Mouse (Mus musculus) liver, postnatal 0 days (tissue): ENCODE data around the gene Ovch2. TPM values are rescaled to one million over a fixed set of nuclear protein-coding genes. Genes with fewer than 3 reads are reported as not detected.
A peak's percentile ranks its signal among the peaks of the same experiment; 100 is the strongest.

Source experiments
- ATAC-seq: fragments of 200-750 bp; cut with Nextera tagmentation; 2 replicates; pipeline ENCODE4 v1.8.0; 2017; ENCODE audit warnings: mild to moderate bottlenecking, moderate library complexity
- DNase-seq: peaks from one replicate; pipeline ENCODE4 v3.0.0-alpha.2; 2016
- H3K27ac ChIP-seq: fragments of 300-500 bp; sonication (generic); 2 replicates; pipeline ENCODE4 v1.5.1; 2014; ENCODE audit warnings: antibody characterized with exemption, moderate library complexity, mild to moderate bottlenecking, low read depth
- H3K27me3 ChIP-seq: fragments of 300-500 bp; sonication (generic); 2 replicates; pipeline ENCODE4 v1.6.1; 2014; ENCODE audit warnings: low read length, control low read depth, mixed read lengths; ENCODE audit not compliant: insufficient read depth
- H3K36me3 ChIP-seq: fragments of 300-500 bp; sonication (generic); replicated peaks from 2 replicates; pipeline ENCODE4 v1.6.1; 2014; ENCODE audit warnings: mild to moderate bottlenecking, control low read depth, low read length, moderate library complexity, mixed read lengths; ENCODE audit not compliant: insufficient read depth
- H3K4me1 ChIP-seq: fragments of 300-500 bp; sonication (generic); 2 replicates; pipeline ENCODE4 v1.6.1; 2014; ENCODE audit warnings: antibody characterized with exemption, mild to moderate bottlenecking, control low read depth; ENCODE audit not compliant: insufficient read depth
- H3K4me2 ChIP-seq: fragments of 300-500 bp; sonication (generic); 2 replicates; pipeline ENCODE4 v1.6.1; 2014; ENCODE audit warnings: low read depth, mild to moderate bottlenecking, low read length, moderate library complexity, mixed read lengths
- H3K4me3 ChIP-seq: fragments of 300-500 bp; sonication (generic); 2 replicates; pipeline ENCODE4 v1.5.1; 2014; ENCODE audit warnings: low read depth, low read length
- H3K9ac ChIP-seq: fragments of 300-500 bp; sonication (generic); replicated peaks from 2 replicates; pipeline ENCODE4 v1.6.1; 2014; ENCODE audit warnings: mild to moderate bottlenecking, moderate library complexity
- H3K9me3 ChIP-seq: fragments of 300-500 bp; sonication (generic); 2 replicates; pipeline ENCODE4 v1.6.1; 2016; ENCODE audit warnings: mild to moderate bottlenecking, control low read depth, low read length, mixed read lengths
- CTCF ChIP-seq: sonication (generic); IDR thresholded peaks from 2 replicates; pipeline ENCODE4 v1.5.1; 2016; ENCODE audit warnings: antibody characterized with exemption, low read depth
- EP300 ChIP-seq: IDR thresholded peaks from 2 replicates; pipeline ENCODE4 v1.6.1; 2016; ENCODE audit warnings: antibody characterized with exemption, low read depth, mild to moderate bottlenecking
- WGBS: fragments of 180-500 bp; shearing (Covaris S2); extraction: QIAGEN DNeasy Blood & Tissue Kit; methylation state at CpG from one replicate; pipeline ENCODE4 v1.1.7; 2014; ENCODE audit not compliant: insufficient replicate concordance; 5-methylcytosine and 5-hydroxymethylcytosine counted together
- polyA plus RNA-seq: library from polyadenylated mRNA; unstranded; fragments of >200 nt; fragmentation: Nextera tagmentation; extraction: Ambion mirVana; gene quantifications from 2 replicates; pipeline ENCODE4 v1.2.1, GENCODE M21; 2015

The Ovch2 gene
- polyA plus RNA-seq, 1 experiment from 2014 or later, result not detected

- DNase-seq, result no peak
- no peaks in the 10 kb centered on the region for H3K4me1 ChIP-seq
- no peaks in the 10 kb centered on the region for H3K27me3 ChIP-seq
- H3K36me3 ChIP-seq, result peaks cover 13% of the 10 kb centered on the region
- no peak overlapping the region for H3K27ac ChIP-seq
- TF ChIP-seq CTCF, result peak; percentile 20; the same call in 1 of the 2 replicates
- TF ChIP-seq EP300, result no peak
- no peak overlapping the region for H3K9ac ChIP-seq
- H3K4me3 ChIP-seq, result no peak overlapping the region
- no peak overlapping the region for H3K4me2 ChIP-seq
- H3K9me3 ChIP-seq, result no peaks in the 10 kb centered on the region
- 49% methylated on average over 2 of the region's 2 CpGs for WGBS
- ATAC-seq, result no peak
These were observed 67.8 kb downstream of the Ovch2 start for GRCm38 (mm10) chr7:107733162-107733561.

Other genes starting within 250 kb of the Ovch2 start
- 1.5 and 1.6 TPM in 2 replicates for gene Olfml1, start 233.8 kb downstream of the Ovch2 start, polyA plus RNA-seq
- gene Ppfibp2, start 206.0 kb downstream of the Ovch2 start, polyA plus RNA-seq, result 7.7 and 8.3 TPM in 2 replicates
- 0.08 TPM in 1 of 2 replicates, not detected in the other for gene 5330417H12Rik, start 176.0 kb downstream of the Ovch2 start, polyA plus RNA-seq
- 0.11 and 0.12 TPM in 2 replicates for gene Cyb5r2, start 43.2 kb downstream of the Ovch2 start, polyA plus RNA-seq
- gene Olfr467, start 11.1 kb upstream of the Ovch2 start, polyA plus RNA-seq, result not detected in 2 replicates
- gene Olfr469, start 24.3 kb upstream of the Ovch2 start, polyA plus RNA-seq, result not detected in 2 replicates
- not detected in 2 replicates for gene Olfr470, start 46.3 kb upstream of the Ovch2 start, polyA plus RNA-seq
- gene Olfr472, start 96.7 kb upstream of the Ovch2 start, polyA plus RNA-seq, result not detected in 2 replicates
- not detected in 2 replicates for gene Olfr473, start 129.2 kb upstream of the Ovch2 start, polyA plus RNA-seq
- gene Olfr474, start 153.4 kb upstream of the Ovch2 start, polyA plus RNA-seq, result not detected in 2 replicates
- not detected in 2 replicates for gene Olfr476, start 163.6 kb upstream of the Ovch2 start, polyA plus RNA-seq
- not detected in 2 replicates for gene Olfr477, start 185.5 kb upstream of the Ovch2 start, polyA plus RNA-seq
- not detected in 2 replicates for gene Olfr478, start 232.8 kb upstream of the Ovch2 start, polyA plus RNA-seq
- gene Olfr479, start 249.5 kb upstream of the Ovch2 start, polyA plus RNA-seq, result not detected in 2 replicates